Mouse (Mus musculus): ENCODE measurements around the gene Pnmal1. TPM values are rescaled to one million over a fixed set of nuclear protein-coding genes. Genes with fewer than 3 reads are reported as not detected.

Gene Pnmal1
- polyA plus RNA-seq, 2 experiments from 2014 or later, result not detected

DNA sequence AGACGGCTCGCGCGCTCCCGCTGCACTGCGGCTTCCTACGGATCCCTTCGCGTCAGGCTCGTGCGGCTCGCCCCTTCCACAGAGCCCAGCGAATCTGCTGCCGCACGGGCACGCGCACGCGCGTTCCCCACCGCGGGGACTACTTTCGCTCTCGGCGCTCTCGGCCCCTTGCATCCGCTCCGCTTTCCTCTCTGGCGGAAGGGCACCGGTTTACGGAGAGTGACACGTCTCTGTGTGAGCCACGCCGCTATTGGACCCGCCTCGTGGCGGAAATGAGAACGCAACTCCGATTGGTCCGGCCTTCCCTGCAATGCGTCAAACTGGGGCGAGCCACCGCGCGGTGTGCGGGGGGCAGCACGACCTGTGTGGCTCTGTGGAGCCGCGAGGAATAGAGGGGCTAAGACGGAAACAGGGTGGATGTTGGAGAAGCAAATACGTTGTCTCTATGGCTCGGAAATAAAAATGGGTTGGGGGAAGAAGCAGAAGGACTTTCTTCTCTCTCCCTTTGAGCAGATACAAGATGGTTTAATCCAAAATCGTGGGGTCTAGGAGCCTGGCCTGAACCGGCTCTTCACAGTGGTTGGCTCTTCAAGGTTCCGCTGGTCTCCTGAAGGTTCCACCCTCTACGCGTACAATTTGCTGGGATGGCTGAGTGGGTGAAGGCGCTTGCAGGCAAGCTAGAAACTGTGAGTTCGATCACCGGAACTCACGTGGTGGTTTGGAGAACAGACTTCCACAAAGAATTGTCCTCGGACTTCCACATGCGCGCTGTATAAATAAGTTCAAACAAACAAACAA, 35.2 kb upstream of the Pnmal1 start, which contains the start of gene Calm3:
Gene Calm3, minus strand, starts transcription at position 78 of the 798 bp plus-strand sequence.
- peak; percentile 85 for ATAC-seq

DNA sequence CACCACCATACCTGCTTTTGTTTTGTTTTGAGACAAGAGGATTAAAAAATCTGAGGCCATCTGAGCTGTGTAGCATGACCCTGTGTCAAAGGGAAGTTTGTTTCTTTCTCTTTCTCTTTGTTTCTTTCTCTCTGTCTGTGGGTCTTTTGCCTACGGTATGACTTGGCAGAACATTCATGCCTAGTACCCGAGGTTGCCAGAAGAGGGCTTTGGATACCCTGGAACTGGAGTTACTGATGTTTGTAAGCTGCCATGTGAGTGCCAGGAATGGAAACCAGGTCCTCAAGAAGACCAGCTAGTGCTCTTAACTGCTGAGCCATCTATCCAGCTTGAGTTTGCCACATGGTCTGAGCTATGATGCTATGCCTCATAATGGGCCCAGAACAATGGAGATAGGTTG, 31.1 kb upstream of the Pnmal1 start:
- ATAC-seq, result no peak

DNA sequence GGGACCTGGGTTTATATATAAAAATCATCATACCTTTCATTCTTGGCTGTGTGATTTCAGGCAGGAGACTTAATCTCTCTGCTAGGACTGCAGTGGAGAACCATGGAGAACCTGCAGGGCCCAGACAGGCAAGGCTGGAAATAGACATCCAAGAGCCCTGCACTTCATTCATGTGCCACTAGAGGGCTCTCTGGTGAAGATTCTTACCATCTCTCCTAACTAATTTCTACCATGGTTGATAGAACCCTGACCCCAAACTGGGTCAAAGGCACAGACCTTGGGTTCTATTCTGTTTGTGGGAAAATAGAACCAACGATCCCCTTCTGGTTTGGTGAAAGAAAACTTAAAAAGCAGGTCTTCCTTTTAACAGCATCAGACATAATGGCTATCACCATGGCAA, 28.6 kb upstream of the Pnmal1 start:
- ATAC-seq, result peak; percentile 76

DNA sequence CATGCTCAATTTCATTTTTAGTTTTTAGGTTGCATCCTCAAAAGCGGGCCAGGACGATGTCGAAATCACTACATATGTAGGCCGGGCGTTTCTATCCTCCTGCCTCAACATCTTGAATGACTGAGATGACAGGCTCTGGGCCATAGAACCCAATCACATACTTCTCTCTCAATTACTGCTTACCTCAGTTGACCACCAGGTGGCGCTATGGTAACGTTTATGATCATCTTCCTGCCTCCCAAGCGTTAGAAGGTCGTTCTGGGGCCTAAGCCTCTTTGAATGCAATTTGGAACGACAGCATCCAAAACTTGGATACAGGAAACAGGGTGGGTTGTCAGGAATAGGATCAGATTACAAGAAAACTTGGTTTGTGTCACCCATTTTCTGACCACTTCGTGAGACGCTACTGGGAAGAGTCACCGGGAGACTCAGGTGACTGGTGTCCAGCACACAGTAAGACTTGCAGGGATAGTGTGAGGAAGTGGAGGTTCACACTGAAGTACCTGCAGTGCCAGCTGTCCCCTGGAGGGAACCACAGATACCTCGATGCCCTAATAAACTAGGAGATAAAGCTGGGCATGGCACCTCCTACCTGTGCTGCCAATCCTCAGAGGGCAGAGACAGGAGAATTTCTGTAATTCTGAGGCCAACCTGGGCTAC, 27.4 kb upstream of the Pnmal1 start:
- peak; percentile 75 for ATAC-seq

DNA sequence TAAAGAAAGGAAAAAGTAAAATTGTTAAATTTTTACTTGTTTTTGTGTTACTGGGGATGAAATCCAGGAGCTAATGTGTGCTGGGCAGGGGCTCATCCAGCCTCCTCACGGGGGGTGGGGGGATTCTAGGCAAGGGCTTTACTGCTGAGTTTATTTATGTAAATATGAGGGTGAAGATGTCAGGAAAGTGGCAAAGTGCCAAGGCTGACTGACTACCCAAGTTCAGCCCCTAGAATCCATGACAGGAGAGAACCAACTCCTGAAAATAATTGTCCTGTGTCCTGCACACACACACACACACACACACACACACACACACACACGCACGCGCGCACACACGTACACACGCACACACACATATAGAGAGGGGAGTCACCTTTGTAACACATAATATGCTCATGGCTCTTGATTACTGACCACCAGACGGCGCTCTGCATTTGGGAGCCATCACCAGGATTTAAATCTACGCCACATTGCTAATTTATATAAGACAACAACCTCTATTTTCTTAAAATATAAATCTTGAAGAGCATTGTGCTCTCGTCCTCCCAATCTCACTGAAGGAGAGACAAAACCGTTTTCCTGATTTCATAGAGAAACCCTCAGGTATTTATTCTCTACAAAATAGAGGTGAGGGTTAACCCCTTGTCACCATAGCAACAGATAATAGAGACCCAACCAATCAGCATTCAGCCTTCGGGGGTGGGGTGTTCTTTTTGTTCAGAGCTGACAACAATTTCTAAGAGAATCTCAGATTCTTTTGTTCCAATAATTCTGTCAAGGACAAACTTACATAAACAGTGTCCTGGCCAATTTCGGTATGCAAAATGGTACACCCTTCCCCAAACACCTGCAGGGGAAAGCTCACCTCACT, 26.5 kb upstream of the Pnmal1 start:
- peak; percentile 27 for ATAC-seq

DNA sequence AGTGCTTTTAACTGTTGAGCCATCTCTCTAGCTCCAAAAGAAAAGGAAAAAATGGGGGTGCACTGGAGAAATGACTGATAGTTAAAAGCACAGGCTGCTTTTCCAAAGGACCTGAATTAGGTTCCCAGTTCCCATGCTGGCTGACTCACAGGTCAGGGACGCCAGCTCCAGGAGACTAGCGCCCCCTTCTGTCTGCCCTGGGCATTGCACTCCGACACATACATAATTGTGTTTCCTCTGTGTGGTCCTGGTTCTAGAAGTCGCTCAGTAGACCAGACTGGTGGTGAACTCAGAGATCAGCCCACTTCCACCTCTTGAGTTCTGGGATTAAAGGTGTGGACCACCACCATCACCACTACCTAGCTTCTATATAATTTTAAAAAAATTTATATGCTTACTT, 22.2 kb upstream of the Pnmal1 start:
- no peak for ATAC-seq

DNA sequence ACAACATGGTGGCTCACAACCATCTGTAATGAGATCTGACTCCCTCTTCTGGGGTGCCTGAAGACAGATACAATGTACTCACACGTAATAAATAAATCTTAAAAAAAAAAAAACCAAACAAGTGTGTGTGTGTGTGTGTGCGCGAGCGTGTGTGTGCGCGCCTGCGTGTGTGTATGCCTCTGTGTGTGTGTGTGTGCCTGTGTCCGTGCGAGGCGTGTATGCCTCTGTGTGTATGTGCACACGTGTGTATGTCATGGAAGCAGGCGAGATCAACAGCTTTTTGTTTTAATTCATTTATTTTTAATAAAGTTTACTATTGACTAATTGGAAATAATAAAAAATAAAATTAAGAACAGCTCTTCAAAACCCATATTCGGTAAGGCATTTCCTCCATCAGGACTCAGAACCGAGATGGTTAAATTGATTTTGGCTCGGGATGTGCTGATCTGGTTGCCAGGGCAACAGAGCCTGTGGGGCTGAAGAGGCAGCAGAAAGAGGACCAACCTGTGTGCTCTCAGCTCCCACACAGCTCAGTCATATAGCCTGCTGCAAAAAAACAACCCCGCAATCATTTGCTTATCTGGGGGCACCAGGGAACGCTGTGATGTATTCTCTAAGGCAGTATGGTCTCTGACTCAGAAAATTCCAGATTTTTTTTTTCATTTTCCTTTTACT, 21.2 kb upstream of the Pnmal1 start:
- no peak for ATAC-seq

DNA sequence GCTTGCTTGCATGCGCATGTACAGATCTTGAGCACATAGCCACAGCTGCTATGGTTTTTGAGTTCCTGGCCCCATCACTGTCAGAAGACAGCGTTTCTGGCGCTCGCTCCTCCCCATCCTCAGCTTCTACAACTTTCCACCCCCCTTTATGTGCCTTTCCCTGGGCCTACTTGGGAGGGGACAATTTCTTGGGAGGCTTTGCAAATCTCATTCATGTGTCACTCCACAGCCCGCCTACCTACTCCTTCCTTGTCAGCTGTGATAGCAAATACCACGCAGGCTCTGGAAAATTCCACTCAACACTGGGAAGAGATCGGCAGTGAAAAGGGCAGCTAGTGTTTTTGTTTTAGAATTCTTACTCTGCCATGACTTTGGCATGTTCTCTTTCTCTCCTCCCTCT, 19.2 kb upstream of the Pnmal1 start:
- no peak for ATAC-seq

DNA sequence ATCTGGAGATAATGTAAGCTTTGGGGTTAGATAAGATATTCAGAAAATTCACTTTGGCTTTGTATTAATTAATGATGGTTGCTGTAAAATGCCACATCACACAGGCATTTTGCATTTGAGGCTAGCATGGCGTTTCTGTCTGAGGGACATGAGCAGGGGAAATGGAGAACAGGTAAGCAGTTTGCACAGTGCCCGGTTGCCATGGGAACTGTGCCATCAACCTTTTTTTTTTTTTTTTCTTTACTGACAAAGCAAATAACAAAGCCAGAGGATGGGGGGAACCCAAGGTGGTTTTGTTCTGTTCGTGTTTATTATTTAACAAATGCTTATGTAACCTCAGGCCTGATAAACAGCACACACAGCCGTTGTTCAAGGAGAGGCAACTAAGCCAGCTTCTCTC, 16.6 kb upstream of the Pnmal1 start:
- no peak for ATAC-seq

DNA sequence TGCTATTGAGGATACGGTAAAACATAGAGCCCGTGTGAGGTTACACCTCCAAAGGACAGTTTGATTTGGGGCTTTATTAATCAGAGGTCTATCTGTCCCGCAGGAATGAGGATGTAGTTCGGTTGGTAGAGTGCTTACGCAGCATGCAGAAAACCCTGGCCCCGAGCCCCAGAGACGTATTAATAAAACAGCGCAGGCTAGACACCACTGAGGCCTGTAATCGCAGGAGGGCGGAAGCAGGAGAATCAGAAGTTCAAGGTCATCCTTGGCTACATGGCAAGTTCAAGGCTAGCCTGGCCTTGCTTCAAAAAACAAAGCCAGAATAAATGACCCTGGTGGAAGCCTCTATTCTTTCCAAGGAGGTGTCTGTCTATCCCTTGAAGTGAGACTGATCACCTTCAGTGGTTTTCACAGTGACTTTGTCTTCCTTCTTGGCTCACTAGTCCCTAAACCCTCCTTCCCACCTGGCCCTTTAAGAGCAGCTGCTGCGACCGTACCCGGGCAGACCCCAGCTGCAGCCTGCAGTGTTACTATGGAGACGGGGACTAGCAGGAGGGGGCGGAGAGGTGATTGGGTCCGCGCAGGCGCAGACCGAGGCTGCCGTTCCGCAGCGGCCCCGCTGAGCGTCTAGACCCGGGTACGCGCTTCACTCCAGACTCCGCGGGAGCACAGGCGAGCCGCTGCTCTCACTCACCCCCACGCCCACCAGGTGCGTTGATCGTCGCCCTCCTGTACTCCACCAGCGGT, 15.2 kb upstream of the Pnmal1 start, which contains the start of gene Pnmal2:
Gene Pnmal2, plus strand, starts transcription at position 622 of the 747 bp plus-strand sequence.
- ATAC-seq, result peak; percentile 69

DNA sequence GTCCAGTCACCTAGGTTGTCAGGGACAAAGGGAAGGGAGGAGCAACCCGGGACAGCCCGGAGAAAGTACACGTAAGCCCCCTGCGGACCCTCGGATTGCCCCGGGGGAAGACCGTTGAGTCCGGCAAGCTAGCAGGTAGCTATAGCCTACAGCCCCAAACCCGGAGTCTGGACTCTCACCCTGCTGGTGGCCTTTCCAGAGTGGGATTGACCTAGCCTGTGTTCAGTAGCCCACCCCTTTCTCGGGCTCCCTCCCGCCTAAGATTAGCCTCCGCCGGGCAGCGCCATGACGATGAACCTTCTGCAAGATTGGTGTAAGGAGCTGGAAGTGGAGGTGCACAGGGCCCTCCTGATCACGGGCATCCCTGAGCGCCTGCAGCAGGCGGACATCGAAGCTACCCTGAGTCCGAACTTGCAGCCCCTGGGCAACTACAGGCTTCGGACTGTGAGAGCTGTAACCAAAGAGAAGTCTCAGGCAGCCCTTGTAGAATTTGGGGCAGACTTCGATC, 14.6 kb upstream of the Pnmal1 start:
- no peak for ATAC-seq

DNA sequence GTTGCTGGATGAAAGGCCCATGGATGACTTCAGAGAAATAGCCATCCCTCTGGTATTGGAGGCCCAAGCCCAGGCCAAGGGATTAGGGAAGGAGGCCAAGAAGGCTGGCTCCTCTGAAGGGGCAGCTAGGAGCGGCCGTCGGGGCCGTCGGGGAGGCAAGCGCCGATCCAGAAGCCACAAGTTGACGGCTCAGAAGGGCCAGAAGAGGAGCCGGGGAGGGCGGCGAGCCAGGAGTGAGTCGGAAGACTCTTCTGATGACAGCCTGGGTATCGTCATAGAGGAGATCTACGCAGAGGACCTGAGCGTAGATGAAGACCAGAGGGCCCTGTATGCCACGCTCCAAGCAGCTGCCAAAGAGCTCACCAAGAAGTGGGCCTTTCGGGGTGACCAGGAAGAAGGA, 14.1 kb upstream of the Pnmal1 start:
- ATAC-seq, result no peak

DNA sequence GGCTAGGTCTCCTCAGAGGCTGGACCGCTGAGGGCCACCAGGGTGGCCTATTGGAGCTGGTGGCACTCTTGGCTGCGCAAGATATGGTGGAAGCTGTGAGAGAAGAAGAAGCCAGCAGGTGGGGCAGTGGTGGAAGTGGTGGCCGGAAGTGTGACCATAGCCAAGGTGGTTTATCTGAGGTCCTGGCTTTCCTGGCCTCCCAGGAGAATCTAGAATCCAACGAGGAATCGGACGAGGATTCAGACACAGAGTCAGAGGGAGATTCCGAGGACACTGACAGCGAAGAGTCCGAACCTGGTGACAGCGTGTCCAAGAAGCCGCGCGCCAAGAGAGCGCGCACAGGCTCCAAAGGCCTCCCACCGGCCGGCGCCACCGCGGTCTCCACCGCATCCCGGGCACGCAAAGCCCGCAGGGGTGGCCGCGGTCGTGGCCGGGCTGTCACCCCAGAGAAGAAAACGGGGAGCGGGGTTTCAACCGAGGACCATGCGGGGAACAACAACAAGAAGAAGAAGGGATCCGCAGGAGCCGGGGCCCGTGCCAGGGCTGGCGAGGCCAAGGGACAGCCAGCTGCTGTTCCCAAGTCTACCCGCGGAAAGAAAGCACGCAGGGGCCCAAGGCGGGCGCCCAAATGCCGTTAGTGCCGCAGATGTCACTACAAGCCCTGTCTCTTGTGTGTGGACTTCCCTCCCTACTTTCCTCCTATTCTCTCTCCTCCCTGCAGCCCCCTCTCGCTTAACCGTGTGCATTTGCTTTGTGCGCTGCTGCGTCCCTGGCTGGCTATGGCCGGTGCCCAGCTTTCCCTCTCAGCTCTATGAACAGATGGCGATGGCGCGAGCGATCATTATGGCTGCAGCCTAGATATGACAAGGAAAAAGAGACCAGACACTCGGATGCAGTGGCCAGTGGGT, 12.8 kb upstream of the Pnmal1 start:
- no peak for ATAC-seq

DNA sequence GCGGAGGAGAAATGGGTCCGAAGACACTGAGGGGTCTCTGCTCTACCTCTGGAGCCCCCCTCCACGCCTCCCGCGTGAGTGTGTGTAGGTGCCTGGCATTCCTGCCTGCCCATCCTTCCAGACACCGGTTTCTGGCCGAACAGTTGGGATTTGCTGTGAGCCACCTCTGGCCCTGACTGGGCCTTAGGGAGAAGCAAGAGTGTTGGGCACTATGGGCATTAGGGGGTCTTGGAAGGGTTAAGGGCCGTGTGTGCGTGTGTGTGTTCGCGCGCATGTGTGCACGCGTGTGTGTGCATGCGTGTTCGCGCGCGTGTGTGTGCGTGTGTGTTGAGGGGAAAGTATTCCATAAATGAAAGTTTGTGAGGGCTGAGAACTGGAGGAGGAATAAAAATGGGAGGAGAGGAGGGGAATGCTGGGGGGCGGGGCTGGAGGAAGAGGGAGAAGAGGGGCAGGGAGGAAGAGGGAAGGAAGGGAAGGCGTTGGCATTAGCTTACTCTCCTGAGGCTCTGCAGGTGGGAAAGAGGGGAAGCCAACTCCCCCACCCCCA, 12.1 kb upstream of the Pnmal1 start:
- ATAC-seq, result no peak

DNA sequence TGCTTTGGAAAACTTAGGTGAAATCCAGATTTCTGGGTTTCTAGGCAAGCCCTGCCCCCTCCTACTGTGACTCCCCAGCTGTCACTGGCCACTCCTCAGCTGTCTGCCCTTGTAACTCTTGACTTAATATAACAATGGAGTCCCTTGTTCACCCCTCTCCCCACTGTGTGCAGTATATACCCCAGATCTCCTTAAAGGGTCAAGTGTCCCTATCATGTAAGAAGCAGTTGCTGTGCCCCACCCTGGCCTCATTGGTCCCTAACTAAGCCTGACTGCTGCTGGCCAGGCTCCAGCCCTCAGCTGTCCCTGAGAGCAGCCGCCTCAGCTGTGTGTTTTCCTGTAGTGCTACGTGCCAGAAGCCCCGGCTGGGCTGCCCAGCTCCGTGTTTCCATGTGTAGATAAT, 11.5 kb upstream of the Pnmal1 start:
- no peak for ATAC-seq

DNA sequence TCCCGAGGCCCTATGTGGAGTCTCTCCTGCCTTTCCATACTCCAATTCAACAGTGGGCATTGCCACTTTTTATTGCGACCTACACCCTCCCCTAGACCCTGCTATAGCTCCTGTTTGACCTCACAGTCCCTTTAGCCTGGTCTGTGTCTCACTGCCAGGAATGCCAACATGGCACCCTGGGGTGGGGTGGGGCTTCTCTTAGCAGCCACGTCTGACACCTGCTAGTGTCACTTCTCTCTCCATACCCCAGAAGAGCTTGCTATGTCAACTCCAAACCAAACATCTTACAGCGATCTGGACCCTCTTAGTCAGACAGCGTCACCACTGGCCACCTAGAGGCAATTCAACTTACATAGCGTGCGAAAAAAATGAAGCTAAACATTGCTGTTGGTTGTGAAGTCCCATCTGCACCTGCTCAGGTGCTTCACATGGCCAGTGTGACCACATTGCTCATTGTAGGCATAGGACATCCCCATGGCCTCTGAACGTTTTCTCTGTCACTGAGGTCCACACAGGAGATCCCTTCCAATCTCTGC, 10.5 kb upstream of the Pnmal1 start:
- no peak for ATAC-seq

DNA sequence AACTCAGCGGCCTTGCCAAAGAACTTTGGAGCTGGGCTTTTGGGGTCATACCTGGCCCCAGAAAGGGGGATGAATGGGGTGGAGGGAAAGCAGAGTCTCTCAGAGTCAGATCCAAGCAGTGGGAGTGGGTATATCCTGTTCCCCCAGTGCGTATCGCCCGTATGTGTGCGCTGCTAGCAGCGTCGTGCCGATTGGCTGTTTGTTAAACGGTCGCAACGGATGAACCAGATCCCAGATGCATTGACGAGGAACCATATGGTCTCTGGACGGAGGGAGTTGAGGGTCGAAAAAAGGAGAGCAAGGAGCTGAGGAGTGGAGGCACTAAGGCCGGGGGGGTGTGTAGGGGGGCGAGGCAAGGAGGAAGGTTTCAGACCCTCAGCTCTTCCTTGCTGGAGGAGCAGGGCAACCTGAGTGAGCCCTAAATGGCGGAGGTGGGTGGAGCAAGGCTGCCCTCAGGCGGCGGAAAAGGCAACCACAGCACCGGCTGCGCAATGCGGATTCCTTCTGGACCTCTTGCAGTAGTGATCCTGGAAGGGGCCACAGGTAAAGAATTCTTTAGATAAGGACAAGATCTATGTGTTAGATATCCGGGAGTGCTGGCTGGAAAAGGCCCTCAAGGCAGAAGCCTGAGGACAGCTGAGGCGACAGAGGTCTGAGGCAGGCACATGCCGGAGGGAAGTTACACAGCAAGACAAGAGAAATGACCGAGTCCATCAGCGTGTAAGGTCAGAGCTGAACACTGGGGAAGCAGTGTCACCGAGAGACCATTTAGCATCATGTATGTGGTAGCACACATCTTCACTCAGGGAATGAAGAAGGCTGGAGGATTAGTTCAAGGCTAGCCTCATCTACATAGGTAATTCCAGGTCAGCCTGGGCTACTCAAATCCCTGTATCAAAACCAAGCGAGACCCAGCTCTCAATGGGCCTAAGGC, 9.3 kb upstream of the Pnmal1 start:
- ATAC-seq, result peak; percentile 79

DNA sequence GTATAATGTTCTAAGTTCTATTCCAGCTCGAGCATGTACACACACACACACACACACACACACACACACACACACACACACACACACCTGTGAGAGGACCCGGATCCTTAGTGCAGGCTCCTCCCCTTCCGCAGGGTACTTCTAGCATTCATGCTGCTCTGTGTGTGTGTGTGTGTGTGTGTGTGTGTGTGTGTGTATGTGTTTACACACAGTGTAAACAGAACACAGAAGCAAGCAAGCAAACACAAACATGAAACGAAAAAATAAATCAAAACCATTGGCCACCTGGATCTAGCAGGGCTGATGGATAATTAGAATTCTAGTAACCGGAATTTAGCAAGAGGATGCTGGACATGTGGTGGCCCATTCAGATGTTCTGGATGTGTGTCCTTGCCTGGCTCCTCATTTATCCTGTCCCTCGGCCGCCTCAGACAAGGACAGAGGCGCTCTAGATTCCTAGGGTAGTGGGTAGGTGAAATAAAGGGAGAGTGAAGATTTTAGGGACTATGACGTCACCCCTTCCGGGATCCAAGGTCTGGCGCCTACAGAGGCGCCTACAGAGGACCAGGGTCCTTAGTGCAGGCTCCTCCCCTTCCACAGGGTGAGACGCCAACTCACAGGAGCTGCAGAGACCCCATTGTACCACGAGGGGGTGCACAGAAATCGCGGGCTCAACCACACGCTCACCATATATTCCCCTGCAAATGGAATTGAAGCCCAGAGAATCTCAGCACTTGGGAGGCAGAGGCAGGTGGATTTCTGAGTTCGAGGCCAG, 8.4 kb upstream of the Pnmal1 start:
- peak; percentile 91 for ATAC-seq
